Mouse (Mus musculus): ENCODE measurements at regions not wholly inside any gene's neighbourhood (a gene's known extent, or its start where the extent isn't known, plus 50 kb on each side); places are given as distances from the start of the nearest gene placed in this dataset.

DNA sequence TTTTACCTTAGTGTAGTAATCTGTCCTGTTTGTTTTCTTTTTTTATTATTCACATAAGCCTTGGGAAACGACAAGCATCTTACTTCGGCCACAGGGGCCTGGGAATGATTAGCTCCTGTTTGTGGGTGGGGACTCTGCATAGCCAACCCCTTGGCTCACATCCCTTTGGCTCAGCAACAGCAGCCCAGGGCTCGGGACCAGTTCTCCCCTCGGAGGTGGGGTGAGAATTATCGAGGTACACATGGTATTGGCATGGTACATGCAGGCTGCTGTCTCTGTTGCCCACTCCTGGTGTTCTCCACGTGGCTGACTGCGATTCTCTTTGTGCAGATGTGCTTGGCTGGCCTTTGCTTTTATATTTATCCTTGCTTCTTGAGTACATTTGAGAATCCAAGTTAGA lies 65.4 kb upstream of the Gm5148 start:
- no peak overlapping the region for H3K4me2 ChIP-seq (replicated peaks)
- no peaks in the 10 kb centered on the region for H3K9me3 ChIP-seq (replicated peaks)
- 24% methylated on average over 7 of the region's 7 CpGs for WGBS
- H3K9ac ChIP-seq: no peak overlapping the region
- ATAC-seq (ENCODE audit: insufficient number of reproducible peaks, low FRiP score, low TSS enrichment, low read depth): peak; percentile 66
- H3K4me1 ChIP-seq: peaks cover 34% of the 10 kb centered on the region
- 0 out of 2 replicates have a peak overlapping the region, but pooled peaks have one; percentile 24 for H3K27ac ChIP-seq (replicated peaks)
- no peak overlapping the region for H3K4me3 ChIP-seq (replicated peaks)
- H3K27me3 ChIP-seq: no peaks in the 10 kb centered on the region
- H3K36me3 ChIP-seq: no peaks in the 10 kb centered on the region

DNA sequence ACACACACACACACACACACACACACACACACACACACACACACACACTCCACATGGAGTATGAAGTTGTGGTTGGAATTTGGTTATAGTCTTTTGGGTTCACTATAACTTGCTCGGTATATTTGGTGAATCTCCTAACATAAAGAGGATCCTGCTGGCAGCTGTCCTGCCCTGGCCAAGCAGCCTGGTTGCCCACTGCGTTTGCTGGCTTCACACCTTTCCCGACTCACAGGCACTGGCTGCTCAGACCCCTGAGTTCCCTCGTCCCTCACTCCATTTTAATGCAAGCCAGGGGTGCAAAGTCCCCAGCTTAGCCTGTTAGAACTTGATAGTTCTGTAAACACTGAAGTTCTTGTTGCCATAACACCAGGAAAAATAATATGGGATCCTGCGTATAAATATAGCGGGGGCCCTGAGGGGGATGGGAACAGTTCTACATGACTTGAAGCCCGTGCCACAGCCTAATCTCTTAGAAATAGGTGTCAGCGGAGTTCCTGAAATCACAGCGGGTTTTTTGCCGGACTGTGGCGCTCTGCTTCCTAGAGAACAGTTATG lies 64.9 kb upstream of the Gm5148 start:
- H3K4me1 ChIP-seq: peaks cover 34% of the 10 kb centered on the region
- 46% methylated on average over 11 of the region's 11 CpGs for WGBS
- H3K36me3 ChIP-seq: no peaks in the 10 kb centered on the region
- no peak overlapping the region for H3K4me2 ChIP-seq (replicated peaks)
- no peak overlapping the region for H3K9ac ChIP-seq
- ATAC-seq (ENCODE audit: insufficient number of reproducible peaks, low FRiP score, low TSS enrichment, low read depth): peak; percentile 30; the same call in 1 of the 2 replicates
- no peak overlapping the region for H3K4me3 ChIP-seq (replicated peaks)
- no peaks in the 10 kb centered on the region for H3K9me3 ChIP-seq (replicated peaks)
- no peaks in the 10 kb centered on the region for H3K27me3 ChIP-seq
- H3K27ac ChIP-seq (replicated peaks): peak overlapping the region; percentile 76; the same call in 1 of the 2 replicates

DNA sequence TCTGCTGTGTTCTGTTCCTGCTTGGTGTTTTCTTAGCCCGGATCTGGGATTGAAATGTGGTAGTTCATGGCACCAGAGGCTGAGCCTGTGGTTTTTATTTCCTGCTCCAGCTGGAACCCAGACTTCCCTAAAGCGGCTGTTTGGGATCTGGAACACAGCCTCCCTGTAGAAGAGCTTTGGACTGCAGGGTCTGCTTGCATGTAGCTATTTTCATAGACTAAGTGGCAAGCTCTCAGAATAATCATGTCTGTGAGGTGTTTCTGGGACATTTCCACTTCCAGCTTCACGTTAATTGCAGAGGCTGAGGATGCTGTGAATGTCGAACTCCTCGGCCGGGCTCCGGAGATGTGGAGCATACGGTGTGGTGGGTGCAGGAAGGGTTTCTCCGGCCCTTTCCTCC lies 64.1 kb upstream of the Gm5148 start:
- H3K9ac ChIP-seq: no peak overlapping the region
- peaks cover 34% of the 10 kb centered on the region for H3K4me1 ChIP-seq
- 38% methylated on average over 9 of the region's 9 CpGs for WGBS
- H3K9me3 ChIP-seq (replicated peaks): no peaks in the 10 kb centered on the region
- peak overlapping the region; percentile 76 for H3K27ac ChIP-seq (replicated peaks)
- H3K36me3 ChIP-seq: no peaks in the 10 kb centered on the region
- no peak overlapping the region for H3K4me2 ChIP-seq (replicated peaks)
- H3K27me3 ChIP-seq: no peaks in the 10 kb centered on the region
- ATAC-seq (ENCODE audit: insufficient number of reproducible peaks, low FRiP score, low TSS enrichment, low read depth): no peak
- H3K4me3 ChIP-seq (replicated peaks): no peak overlapping the region

DNA sequence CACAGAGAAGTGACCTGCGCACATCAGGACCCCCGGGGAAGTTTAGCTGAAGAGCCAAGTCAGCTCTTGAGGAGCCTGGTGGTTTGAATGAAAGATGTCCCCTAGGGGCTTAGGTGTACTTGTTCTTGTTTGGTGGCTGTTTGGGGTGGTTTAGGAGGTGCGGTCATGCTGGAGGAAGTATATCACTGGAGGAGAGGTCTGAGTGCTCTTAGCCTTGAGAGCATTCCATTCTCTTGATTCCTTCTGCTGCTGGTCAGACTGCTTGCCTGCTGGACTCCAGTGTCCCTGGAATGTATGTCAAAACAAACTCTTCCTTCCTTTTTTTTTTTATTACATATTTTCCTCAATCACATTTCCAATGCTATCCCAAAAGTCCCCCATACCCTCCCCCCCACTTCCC lies 62.5 kb upstream of the Gm5148 start:
- ATAC-seq (ENCODE audit: insufficient number of reproducible peaks, low FRiP score, low TSS enrichment, low read depth): no peak
- no peaks in the 10 kb centered on the region for H3K27me3 ChIP-seq
- no peaks in the 10 kb centered on the region for H3K9me3 ChIP-seq (replicated peaks)
- 80% methylated on average over 3 of the region's 3 CpGs for WGBS
- H3K36me3 ChIP-seq: no peaks in the 10 kb centered on the region
- H3K9ac ChIP-seq: no peak overlapping the region
- no peak overlapping the region for H3K4me3 ChIP-seq (replicated peaks)
- H3K4me1 ChIP-seq: peaks cover 34% of the 10 kb centered on the region
- H3K27ac ChIP-seq (replicated peaks): no peak overlapping the region
- no peak overlapping the region for H3K4me2 ChIP-seq (replicated peaks)

DNA sequence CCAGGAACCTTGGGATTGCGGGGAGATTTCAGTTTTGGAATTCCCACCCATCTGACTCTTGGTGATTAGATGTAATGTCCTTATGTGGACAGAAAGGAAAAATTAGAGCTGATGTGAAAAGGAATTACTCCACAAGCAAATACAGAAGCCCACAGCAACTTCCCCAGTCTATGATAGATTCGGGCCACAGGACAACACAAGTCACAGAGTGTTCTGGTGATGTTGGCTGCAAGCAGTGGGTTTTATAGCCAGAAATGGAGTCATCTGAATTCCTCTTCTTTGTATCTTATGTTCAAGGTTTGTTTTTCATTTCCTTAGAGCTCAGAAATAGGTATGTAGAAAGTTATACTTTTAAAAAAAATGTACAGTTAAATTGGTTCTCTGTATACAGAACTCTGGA lies 56.8 kb upstream of the Gm5148 start:
- Histone ChIP-seq H3K4me3 (replicated peaks) (no peak overlapping the region), H3K27ac (replicated peaks) (no peak overlapping the region), H3K27me3 (no peaks in the 10 kb centered on the region), H3K4me1 (no peaks in the 10 kb centered on the region), H3K9me3 (replicated peaks) (no peaks in the 10 kb centered on the region), H3K4me2 (replicated peaks) (no peak overlapping the region), H3K9ac (no peak overlapping the region), H3K36me3 (no peaks in the 10 kb centered on the region)
- WGBS: 87% methylated on average over 2 of the region's 2 CpGs
- no peak for ATAC-seq (ENCODE audit: insufficient number of reproducible peaks, low FRiP score, low TSS enrichment, low read depth)

DNA sequence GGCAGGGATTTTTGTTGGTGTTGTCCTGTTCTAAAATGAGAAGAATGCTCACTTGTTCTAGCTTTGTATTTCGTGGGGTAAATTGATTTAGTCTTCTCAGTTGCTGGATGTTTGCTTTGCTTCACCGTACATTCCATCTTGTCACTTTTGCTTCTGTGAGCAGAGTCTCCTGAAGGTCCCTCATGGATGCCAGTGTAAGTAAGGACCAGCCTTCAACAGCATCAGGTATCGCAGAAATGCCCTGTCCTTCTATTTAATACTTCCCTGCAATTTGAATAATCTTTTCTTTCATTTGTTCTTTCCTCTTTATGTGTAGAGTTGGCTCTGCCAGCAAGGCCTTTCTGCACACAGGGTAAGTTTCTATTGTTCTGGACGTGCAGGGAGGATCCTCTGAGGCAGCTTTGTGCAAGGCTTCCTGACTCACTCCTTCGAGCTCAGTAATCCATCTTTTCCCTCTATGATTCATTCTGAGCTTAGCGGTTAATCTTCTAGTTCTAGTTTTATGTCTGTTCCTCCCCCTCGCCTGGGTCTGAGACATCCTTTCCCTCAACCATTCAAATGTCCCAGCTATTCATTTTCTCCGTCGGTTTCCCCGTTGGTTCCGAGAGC lies 55.7 kb upstream of the Gm5148 start:
- Histone ChIP-seq H3K4me2 (replicated peaks) (no peak overlapping the region), H3K27me3 (no peaks in the 10 kb centered on the region), H3K9me3 (replicated peaks) (no peaks in the 10 kb centered on the region), H3K4me3 (replicated peaks) (no peak overlapping the region), H3K36me3 (no peaks in the 10 kb centered on the region), H3K4me1 (no peaks in the 10 kb centered on the region), H3K9ac (no peak overlapping the region), H3K27ac (replicated peaks) (no peak overlapping the region)
- WGBS: 65% methylated on average over 11 of the region's 11 CpGs
- ATAC-seq (ENCODE audit: insufficient number of reproducible peaks, low FRiP score, low TSS enrichment, low read depth): no peak

DNA sequence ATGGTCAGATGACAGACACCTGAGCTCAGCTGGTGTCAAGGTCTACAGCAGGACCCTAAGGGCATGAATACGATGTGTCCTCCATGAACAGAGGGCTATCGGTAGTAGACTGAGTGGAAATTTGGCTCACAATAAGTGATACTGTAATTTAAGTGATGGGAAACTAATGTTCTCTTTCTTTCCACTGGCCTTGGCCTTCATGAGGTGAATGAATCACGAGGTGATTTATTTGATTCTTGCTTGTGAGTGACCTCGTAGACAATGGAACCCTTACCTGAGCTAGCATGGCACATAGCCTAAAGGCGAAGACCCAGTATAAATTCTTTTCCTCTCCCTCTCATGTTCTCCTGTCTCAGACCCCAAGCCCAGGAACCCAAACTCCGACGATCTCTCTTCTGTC lies 54.1 kb upstream of the Gm5148 start:
- 91% methylated on average over 7 of the region's 7 CpGs for WGBS
- ATAC-seq (ENCODE audit: insufficient number of reproducible peaks, low FRiP score, low TSS enrichment, low read depth): no peak

DNA sequence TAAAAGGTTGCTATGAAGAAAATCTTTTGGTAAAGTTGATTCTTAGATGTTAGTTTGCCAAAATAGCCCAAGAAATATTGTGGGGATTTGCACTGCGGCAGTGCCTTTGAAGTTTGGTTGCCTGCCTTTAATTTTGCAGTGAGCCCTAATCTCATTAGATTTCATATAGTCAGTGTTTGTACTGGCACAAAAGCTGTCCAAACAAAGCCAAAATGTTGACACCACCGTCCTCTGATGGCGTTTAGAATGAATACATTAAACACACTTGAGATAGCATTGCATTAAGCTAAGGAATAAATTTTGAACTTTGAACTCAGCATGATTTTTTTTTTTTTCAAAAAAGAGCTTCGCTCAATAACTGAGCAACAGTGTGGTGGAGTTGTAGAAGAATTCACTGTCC lies 51.9 kb upstream of the Gm5148 start:
- WGBS: 52% methylated on average over 4 of the region's 4 CpGs
- H3K9me3 ChIP-seq (replicated peaks): no peaks in the 10 kb centered on the region
- no peaks in the 10 kb centered on the region for H3K36me3 ChIP-seq
- no peaks in the 10 kb centered on the region for H3K27me3 ChIP-seq
- no peak for ATAC-seq (ENCODE audit: insufficient number of reproducible peaks, low FRiP score, low TSS enrichment, low read depth)
- no peak overlapping the region for H3K9ac ChIP-seq
- H3K4me1 ChIP-seq: no peaks in the 10 kb centered on the region
- H3K4me3 ChIP-seq (replicated peaks): no peak overlapping the region
- H3K27ac ChIP-seq (replicated peaks): no peak overlapping the region
- H3K4me2 ChIP-seq (replicated peaks): no peak overlapping the region

More for the DNA sequence above, 54.1 kb upstream of the Gm5148 start:
- Histone ChIP-seq H3K9ac (no peak overlapping the region), H3K4me2 (replicated peaks) (no peak overlapping the region), H3K36me3 (no peaks in the 10 kb centered on the region), H3K27me3 (no peaks in the 10 kb centered on the region), H3K9me3 (replicated peaks) (no peaks in the 10 kb centered on the region), H3K4me3 (replicated peaks) (no peak overlapping the region), H3K4me1 (no peaks in the 10 kb centered on the region), H3K27ac (replicated peaks) (no peak overlapping the region)
